Mouse (Mus musculus) retina, postnatal 7 days (tissue): ENCODE measurements around the gene Mllt11.

Source experiments
- DNase-seq: peaks from one replicate; pipeline ENCODE4 v3.0.0-alpha.2; 2012; ENCODE audit warnings: low read depth, low spot score

The Mllt11 gene

DNA sequence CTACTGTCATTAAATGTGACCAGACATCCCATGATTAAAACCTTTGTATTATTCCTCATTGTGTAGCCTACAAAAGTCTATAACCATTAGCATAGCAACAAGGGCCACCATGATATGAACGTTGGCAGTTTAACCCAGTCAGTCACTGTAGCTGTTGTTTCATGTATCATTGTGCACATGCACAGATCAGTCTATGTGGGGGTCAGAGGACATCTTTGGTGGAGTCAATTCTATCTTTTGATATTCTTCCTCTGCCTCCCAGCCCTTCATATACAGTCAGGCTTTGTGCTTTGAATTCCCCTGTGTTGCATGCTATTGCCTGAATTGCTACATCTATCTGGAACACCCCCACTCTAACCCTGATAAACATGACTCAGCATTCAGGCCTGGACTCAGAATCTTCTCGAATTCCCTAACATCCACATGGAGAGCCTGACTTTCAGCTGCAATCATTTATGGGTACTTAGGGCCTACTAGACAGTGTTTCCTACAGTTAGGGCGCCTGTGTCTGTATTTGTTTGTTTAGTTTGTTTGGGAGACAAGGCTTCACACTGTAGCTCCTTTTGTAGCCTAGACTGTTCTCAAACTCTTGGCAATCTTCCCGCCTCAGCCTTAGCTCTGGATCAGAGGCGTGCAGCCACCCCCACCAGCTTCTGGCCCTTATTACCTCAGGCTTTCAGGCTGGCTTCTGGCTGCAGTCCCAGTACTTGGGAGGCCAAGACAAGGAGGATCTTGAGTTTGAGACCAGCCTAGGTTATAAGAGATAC is 14.7 kb upstream of the Mllt11 start:
- no peak for DNase-seq

DNA sequence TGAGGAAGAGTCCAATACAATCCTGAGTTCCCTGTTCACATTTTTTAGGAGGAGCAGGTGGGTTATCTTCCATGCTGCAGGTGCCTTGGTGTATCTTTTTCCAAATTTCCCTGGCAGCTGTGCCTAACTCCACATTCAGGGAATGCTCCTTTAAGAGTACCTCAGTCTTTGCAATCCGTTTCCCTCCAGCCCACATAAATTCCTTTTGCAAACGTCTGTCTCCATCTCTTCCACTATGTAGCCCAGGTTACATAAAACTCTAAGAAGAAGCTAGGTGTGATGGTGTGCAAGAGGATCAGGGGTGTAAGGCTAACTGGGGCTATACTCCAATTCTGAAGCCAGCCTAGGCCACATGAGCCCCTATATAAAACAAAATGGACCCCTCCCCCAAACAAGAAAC is 11.1 kb upstream of the Mllt11 start:
- DNase-seq, result no peak

DNA sequence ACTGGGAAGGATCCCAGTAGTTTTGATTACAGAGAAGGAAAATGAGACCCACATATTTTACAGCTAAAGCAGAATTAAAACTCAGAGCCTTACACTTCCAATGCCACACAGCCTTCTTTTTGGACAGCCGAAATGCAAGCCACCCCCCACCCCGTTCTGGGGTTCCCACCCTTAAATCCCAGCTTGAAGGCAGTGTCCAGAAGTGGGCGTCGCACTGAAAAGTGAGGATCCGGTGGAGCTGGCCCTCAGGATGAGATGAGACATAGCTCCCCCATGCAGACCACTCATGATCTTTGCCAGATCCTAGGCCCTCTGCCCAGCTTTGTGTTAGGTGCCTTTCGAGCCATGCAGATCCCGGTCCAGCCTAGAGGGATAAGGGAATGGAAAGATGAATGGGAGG is 9.5 kb upstream of the Mllt11 start, which contains the start of gene Gm128:
Gene Gm128, minus strand, starts transcription at position 101 of the 400 bp plus-strand sequence.
- DNase-seq, result no peak

DNA sequence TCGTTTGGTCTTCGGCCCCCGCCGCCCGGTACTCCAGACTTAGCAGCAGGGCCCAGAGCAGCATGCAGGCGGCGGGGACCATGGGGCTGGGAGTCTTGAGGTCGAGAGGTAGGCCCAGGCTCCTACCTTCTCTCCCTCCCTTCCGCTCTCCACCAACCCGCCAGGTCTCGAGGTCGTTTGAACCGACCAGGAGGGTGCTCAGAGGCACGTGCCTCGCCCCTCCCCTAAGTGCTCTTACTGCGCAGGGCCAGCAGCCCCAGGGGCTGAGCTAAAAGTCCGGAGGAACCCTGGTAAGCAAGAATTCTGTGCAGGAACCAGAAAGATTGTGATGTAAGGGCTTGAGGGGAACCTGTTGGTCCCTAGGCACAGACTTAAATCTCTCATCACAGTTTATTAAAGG is 8.9 kb upstream of the Mllt11 start:
- no peak for DNase-seq

DNA sequence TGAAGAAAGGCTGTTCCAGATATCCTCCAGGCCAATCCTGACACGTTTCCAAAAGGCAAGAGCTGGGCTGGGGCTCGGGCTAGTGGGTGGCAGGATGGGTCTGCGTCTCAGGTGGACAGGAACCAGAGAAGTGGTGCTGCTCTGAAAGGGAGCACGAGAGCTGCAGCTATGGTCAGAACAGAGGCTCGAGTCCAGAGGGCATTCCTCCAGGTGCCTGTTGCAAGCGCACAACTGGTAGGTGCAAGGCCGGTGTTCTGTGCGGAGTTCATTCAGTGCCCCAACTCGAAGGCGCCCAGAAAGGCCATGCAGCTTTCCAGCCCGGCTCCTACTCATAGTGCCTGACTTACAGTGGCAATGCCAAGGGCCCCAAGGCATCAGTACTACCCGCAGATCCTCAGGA is 8.0 kb upstream of the Mllt11 start:
- DNase-seq, result no peak

DNA sequence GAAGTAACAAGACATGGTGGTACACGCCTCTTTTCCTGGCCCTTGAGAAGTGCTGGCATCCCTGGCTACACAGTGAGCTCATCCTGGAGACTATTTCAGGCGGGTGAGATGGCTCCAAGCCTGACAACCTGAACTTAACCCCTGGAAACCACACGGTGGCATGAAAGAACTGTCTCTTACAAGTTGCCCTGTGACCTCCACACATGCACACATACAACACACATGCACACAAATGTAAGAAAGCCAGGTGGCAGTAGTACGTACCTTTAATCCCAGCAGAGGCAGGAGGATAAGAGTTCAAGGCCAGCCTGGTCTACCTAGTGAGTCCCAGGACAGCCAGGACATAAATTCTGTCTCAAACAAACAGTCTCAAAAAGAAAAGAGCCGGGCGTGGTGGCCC is 7.1 kb upstream of the Mllt11 start:
- no peak for DNase-seq

DNA sequence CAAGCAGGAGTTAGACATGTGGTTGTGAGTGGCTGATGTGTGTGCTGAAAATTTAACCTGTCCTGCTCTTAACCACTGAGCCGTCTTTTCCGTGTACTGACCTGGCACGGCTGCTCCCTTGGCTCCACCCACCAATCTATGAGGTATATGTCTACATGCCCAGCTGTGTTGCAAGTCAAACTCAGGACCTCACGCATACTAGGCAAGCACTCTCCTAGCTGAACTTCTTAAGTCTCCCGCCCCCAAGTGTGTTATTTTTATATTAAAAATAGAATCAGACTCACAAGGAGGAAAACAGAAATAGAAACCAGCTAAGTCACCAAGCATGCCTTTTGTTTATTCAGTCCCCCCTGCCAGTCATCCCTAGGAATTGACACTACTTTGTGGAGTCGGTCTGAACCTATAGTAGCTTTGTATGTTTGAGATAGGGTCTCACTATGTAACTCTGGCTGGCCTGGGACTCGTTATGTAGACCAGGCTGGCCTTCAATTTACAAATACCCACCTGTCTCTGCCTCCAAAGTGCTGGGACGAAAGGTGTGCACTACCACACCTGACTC is 5.6 kb upstream of the Mllt11 start:
- no peak for DNase-seq

DNA sequence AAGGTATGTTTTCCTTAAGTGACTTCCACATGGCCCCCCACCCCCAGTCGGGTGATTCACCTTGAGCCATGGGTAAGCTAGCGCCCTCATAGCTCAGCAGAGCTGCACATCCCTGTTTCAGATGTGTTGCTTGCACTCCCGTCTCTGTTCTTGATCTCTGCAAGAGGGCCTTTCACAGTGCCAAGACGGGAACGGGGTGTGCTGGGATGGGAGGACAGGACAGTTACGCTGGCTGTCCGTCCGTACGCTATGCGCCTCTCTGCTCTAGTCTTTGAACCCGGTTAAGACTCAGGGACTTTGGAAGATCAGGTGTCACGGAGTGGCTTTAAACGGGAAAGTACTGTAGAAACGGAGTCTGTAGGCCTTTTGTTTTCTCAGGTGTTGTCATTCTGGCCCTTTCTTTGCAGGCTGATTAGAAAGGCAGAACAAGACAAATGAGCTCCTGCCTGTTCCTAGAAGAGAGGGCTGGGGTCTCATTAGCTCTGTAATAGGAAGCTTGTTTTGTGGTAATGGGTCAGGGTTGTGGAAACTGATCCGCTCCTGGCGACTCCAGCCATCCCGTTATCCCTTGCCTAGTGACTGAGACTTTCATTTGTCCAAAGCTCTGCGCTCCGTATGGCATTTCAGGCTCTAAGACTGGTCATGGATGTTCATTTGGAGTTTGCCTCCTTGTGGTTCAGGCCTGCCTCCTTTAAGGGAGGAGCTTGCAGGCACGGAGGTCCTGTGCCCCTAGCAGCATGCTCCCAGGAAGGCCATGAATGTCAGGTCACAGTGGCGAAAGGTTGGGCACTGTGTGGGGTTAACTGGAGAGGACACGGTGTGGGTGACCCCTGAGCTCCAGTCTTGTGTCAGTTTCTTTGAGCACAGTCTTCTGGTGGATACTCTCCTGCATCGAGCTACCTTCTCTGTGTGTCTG is 3.7 kb upstream of the Mllt11 start:
- DNase-seq, result no peak

DNA sequence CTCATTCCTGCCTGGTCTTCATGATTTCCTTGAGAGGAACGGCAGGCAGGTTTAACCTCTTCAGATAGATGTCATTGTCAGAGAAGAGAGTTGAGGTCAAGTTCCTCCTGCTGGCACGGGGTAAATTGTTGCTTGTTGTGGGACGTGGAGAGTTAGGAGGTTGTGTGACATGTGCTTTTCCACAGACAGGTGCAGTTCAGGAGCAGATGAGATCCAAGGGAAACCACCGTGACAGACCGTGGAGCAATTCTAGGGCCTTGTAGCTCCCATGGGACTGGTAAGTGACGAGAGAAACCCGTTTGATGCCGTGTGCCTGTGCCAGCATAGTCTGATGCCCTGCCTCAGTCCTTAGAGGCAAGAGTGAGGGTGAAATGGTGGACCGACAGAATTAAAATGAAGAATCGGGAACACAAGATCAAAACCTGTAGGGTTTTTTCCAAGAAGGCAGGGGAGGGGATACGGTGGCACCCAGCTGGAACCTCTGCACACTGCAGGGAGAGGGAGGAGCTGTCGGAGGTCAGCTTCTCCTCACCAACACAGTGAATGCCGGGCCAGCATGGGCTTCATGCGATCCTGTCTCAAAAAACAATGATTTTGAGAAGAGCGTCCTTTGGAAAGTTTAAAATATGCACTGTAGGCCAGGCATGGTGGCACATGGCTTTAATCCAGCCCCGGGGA is 1.5 kb upstream of the Mllt11 start:
- no peak for DNase-seq

DNA sequence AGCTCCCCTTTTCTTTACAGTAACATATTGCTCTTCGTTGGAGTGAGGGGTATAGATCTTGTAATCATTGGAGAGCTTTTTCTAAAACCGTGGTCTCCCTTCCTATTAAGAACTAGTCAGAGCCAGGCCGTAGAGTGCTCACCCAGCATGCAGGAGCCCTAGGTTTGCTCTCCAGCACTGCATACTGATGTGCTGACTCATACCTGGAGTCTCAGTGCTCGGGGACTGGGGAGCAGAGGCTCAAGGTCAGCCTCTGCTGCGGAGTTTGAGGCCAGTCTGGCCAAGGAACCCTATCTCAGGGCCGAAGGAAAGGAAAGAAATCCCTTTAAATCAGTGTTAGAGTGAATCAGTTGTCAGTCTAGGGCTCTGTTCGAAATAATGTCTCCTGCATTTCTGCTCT is 800 bp upstream of the Mllt11 start:
- DNase-seq, result no peak

DNA sequence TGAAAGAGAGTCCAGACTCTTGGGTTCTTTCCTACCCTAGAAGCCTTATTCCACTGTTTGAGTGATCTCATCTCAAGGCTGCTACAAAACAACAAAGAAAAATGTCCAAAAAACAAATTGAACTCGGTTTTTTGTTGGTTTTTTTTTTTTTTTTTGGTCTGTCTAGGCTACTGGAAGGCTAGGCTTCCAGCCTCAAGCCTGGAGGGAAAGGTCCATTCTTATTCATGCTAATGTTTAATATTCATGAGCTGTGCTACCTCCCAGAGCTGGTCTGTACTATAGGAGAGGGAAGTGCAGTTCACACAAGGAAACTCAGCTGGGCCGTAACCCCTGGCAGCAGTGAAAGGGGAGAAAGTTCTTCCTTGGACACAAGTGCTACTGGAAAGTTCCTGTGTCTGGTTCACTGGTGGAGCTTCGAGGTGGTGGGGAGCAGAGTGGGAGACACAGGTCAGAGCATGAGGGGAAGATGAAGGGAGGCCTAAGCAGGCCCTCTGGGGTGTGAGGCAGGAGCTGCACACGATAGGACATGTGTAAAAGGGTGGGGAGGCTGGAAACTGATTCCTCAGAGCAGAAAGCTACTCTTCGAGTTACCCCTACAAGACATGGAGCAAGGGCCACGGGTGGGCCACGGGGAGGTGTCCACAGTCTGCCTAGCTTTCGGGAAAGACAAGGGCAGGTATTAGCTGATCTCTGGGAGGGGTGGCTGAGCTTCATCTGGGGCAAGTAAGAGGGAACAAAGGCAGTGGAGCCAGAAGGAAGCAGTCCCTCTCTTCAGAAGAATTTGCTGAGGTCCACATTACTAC is 1.3 kb downstream of the Mllt11 start:
- no peak for DNase-seq

DNA sequence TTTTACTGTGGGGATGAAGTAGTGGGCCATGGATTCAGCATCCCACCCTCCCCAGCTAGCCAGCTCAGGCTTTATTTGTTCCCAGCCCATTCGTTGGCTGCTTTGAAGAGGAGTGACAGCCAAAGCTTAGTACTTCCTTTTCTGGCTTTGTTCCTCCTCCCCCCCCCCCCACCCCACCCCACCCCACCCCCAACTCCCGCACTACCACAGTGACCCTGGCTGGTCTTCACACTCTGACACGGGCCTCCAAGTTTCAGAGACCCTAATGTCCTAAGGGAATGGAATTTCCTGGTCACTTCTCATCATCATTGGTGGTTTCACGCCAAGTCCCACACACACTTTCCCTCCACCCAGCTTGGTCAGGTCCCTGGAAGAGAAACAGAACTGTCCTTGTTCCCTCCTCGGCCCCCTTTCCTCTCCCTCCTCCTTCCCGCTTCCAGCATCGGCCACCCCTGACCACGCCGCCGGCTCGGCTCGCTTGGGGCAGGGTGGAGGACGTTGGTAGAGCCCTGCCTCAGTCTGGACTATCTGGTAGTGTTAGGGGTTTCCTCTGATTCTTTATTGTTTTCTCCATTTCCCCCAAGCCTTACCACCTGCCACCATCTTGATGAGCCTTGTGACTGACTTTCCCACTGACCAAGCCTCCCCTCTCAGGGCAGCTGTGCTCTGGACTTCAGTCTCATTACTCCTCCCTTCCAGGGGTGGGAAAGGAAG is 2.0 kb downstream of the Mllt11 start:
- no peak for DNase-seq

DNA sequence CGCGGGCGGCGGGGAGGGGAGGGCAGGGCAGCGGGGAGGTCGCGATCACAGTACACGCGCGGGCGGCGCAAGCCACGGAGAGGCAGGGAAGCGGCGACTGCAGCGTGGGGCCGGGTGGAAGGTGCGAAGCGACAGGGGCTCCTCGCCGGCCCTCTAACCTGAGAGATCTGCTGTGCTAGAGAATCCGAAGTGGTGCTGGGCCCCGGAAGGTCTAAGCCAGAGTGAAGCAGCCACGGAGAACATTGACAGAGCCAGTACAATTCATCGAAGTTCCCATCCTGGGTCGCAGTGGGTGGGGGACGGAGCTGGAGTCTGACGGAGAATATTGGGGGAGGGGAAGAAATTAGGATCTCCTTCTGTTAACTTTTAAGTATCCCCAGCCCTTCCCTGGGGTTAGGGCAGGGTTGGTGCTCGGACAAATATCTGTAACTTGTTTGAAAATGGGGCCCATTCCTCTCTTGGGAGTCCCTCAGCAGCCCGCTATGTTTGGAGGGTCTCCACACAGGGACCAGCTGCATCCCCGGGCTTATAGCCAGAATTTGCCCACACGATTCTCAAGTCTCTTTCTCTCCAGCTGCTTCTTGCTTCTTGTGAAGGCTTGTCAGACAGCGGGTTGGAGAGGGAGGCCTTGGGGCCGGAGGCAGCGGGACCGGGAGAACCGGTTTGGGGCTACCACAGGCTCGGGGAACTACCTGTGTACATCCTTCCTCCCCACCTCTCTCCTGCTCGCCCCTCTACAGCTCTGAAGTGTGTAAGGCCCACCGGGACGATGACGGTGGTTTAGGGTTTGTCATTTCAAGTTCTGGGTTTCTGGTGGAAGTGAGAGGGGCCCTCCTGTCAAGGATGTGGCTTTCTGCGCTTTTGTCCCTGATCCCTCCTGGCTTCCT is 2.8 kb downstream of the Mllt11 start:
- DNase-seq, result no peak

DNA sequence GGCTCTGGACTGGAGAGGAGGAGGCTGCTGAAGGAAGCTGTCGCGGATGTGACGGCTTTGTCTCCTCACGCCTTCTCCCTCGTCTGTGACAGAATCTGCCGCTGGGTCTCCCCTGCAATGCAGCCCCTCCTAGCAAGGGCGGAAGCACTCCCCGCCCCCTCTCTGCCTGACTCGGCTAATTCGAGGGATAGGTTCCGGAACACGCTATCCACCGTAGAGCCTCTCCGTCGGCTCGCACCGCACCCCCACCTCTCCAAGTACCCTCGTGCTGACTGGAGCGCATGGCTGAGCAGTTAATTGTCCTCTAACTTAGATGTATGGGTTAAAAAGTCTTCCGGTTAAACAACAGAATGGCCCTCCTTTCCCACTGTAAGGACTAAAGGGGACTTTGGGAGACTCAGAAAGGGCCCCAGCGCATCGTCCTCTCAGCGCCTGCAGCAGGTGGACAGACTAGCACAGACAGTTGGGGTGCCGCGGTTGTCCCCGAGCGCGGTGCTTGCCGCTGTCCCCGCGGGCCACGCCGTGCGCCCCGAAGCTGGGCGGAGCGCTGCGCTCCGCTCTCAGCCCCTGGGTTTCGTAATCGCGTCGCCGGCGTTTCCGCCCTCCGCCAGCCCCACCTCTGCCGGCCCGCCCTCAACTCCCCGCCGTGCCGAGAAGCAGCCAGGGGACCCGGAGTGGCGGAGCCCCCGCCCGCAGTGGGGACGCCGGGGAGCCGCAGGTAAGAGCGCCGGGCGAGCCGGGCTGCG is 3.6 kb downstream of the Mllt11 start, which contains the start of gene Cdc42se1:
Gene Cdc42se1, plus strand, starts transcription at position 585 of the 746 bp plus-strand sequence.
- DNase-seq, result peak; percentile 57

DNA sequence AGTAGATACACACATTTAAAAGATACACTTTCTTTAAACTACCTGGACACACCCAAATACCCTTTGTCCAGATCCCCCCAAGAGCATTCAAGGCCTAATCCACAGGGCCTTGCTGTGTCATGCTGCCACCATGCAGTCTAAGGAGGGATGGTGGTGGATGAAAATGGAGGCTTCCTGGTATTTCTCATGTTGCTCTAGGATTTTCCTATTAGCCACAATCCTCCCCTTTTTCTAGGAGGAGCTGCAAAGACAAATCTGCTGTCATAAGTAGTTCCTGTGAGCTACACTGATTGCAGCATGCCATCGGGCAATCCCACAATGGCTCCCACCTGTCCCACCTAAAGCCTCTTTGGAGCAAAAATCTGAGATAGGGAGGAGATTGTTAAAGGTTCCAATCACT is 4.8 kb downstream of the Mllt11 start:
- DNase-seq, result no peak

DNA sequence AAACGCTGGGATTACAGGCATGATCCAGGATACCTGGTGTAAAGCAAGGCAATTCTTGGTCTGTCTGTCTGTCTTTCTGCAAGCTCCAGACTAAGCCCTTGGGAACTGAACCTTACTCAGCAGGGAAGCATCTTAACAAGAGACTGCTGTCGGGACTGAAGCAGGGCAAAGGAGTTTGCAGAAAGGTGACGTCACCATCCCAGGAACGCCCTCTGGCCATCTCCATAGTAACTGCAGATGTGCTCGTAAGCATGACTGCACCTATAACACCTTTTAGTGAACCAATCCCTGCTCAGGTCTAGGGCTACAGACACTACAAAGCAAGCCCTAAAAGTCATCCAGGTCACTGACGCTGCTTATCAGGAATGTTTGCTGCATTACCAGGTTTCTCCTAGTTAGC is 7.7 kb downstream of the Mllt11 start:
- no peak for DNase-seq

DNA sequence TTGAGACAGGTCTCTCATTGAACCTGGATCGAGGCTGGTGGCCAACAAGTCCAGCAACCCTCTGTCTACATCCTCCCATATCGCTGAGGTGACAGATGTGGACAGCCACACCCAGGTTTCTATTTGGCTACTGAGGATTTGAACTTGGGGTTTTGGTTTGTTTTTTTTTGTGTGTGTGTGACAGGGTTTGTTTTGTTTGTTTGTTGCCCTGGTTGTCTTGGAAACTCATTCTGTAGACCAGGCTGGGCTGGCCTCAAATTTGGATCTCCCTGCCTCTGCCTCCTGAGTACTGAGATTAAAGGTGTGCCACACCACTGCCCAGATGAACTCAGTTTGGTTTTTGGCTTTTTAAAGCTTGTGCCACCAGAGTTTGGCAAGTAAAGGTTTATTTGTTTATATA is 8.9 kb downstream of the Mllt11 start:
- no peak for DNase-seq

DNA sequence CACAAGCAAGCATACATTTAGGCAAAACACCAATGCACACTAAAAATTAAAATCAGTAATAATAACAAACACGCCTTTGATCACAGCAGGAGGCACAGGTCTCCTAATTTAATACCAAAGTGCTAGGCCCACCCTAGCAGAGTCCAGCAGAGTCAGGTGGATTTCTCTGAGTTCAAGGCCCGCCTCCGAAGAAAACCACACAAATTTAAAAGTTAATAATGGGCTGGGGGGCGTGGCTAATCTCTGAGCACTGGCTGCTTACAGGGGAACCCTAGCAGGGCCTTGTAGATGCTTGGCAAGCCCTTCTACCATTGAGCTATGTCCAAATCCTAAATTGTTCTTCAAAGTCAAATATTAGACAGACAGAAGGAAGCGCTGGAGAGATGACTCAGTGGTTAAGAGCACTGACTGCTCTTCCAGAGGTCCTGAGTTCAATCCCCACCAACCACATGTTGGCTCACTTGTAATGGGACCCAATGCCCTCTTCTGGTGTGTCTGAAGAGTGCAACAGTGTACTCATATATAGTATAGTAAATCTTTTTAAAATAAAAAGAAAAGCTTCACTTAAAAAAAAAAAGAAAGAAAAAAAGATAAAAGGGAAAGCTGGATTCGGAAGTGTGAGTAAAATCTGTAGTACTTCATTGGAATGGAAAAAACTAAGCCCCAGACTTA is 13.4 kb downstream of the Mllt11 start:
- DNase-seq, result no peak
